Mouse (Mus musculus) duodenum, adult 2 months (tissue): Measurements from ENCODE around the gene Hnrnpc. TPM values are rescaled to one million over a fixed set of nuclear protein-coding genes. Genes with fewer than 3 reads are reported as not detected.

ENCODE experiments used
- polyA plus RNA-seq: library from polyadenylated mRNA; depleted of rRNA; stranded (reverse); fragments of >200 nt; gene quantifications from 2 replicates; pipeline ENCODE4 v1.2.3, GENCODE M21; 2012; ENCODE audit warnings: low replicate concordance; rRNA removed

Hnrnpc gene
- polyA plus RNA-seq: 17.5 and 30.5 TPM in 2 replicates

GRCm38 (mm10) chr14:52103856-52104676 is at the start of gene Hnrnpc:
Gene Hnrnpc (minus strand): TSS chr14:52104028.

GRCm38 (mm10) chr14:52110346-52110745 is 6.5 kb upstream of the Hnrnpc start, which contains the start of gene Rpgrip1:
Gene Rpgrip1 (plus strand): TSS chr14:52110704.

GRCm38 (mm10) chr14:52042359-52042758 is 61.5 kb downstream of the Hnrnpc start, which contains the start of gene Olfr221:
Gene Olfr221 (minus strand): TSS chr14:52042459.

Other genes with a start within 250 kb of the Hnrnpc start
- gene Mettl17, start 219.2 kb downstream of the Hnrnpc start, polyA plus RNA-seq: 27.0 and 44.2 TPM in 2 replicates
- 0.19 and 0.39 TPM in 2 replicates for gene Slc39a2, start 211.1 kb downstream of the Hnrnpc start, polyA plus RNA-seq
- 50.1 and 71.8 TPM in 2 replicates for gene Ndrg2, start 189.9 kb downstream of the Hnrnpc start, polyA plus RNA-seq
- gene Tppp2, start 185.6 kb downstream of the Hnrnpc start, polyA plus RNA-seq: not detected in 2 replicates
- gene Rnase13, start 181.3 kb downstream of the Hnrnpc start, polyA plus RNA-seq: not detected in 2 replicates
- 22.0 and 27.8 TPM in 2 replicates for gene Arhgef40, start 119.3 kb downstream of the Hnrnpc start, polyA plus RNA-seq
- 93.4 and 133 TPM in 2 replicates for gene Tmem253, start 88.4 kb downstream of the Hnrnpc start, polyA plus RNA-seq
- 69.3 and 77.5 TPM in 2 replicates for gene Zfp219, start 83.3 kb downstream of the Hnrnpc start, polyA plus RNA-seq
- not detected in 2 replicates for gene Olfr221, start 61.6 kb downstream of the Hnrnpc start, polyA plus RNA-seq
- 0.44 and 10.3 TPM in 2 replicates for gene Rpgrip1, start 6.7 kb upstream of the Hnrnpc start, polyA plus RNA-seq
- gene Supt16, start 93.4 kb upstream of the Hnrnpc start, polyA plus RNA-seq: 3.4 and 4.0 TPM in 2 replicates
- gene Chd8, start 153.8 kb upstream of the Hnrnpc start, polyA plus RNA-seq: 12.6 and 13.0 TPM in 2 replicates
- 20.9 and 21.4 TPM in 2 replicates for gene Tox4, start 175.1 kb upstream of the Hnrnpc start, polyA plus RNA-seq
- gene Rab2b, start 175.5 kb upstream of the Hnrnpc start, polyA plus RNA-seq: 1.4 TPM in 2 replicates
- 7.4 and 11.1 TPM in 2 replicates for gene Mettl3, start 201.1 kb upstream of the Hnrnpc start, polyA plus RNA-seq
- 1.2 TPM in 2 replicates for gene Sall2, start 224.7 kb upstream of the Hnrnpc start, polyA plus RNA-seq